Mouse (Mus musculus): ENCODE results near the gene Pkhd1. TPM values are rescaled to one million over a fixed set of nuclear protein-coding genes. Genes with fewer than 3 reads are reported as not detected.
"Not testable (repeated sequence)": the region's sequence is repeated elsewhere in the genome, so short reads cannot be mapped to it uniquely, and the experiment has no call there.

The Pkhd1 gene
- polyA plus RNA-seq, 1 experiment from 2014 or later = 0.45 TPM

DNA sequence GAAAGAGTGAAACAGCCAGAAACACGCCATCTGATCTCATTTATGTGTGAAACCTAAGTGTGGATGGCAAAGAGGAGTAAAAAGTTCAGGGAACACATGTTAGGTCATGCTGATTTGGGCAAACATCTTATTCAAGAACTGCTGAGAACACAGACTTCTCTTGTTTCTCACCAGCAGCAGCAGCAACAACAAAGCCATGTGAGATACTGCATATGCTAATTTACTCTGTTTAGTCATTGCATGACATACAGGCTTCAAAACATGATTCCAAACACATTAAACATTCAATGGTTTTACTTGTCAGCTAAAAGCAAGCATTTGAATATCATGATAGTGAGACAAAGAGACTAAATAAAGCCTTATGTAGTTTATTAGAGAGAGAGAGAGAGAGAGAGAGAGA, 401.2 kb downstream of the Pkhd1 start:
- no peaks in the 10 kb centered on the region for H3K27me3 ChIP-seq (replicated peaks; ENCODE audit: control insufficient read depth, insufficient read depth, low read length)
- no peaks in the 10 kb centered on the region for H3K36me3 ChIP-seq (ENCODE audit: control insufficient read depth, insufficient read depth, low read length)
- H3K27ac ChIP-seq (ENCODE audit: low read length) = no peak overlapping the region
- H3K4me1 ChIP-seq (ENCODE audit: control insufficient read depth, insufficient read depth, low read length) = no peaks in the 10 kb centered on the region
- ATAC-seq = no peak
- no peak overlapping the region for H3K4me3 ChIP-seq (ENCODE audit: low read length)
- H3K9me3 ChIP-seq (ENCODE audit: control insufficient read depth, low read length) = no peaks in the 10 kb centered on the region
- WGBS = 73% methylated on average over 1 of the region's 1 CpGs
- no peak overlapping the region for H3K4me2 ChIP-seq (ENCODE audit: low read depth, low read length)
- no peak overlapping the region for H3K9ac ChIP-seq (ENCODE audit: low read depth, low read length)

DNA sequence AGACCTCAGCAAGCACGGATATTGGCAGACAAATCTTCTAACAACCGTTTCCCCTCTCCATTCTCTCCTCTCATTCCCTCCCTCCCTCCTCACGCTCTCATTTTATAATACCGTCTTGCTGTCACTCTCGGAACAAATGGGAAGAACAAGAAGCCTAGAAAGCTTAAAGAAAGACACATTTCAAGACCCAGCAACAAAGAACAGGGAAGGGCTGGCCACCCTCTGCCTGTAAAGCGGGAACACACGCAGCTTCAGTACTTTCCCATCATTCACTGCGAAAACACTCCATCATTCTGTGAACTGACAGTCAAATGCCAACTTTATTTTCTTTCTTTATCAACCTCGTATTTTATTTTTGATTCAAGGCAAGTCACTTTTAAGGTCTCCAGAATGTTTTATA, 427.4 kb downstream of the Pkhd1 start:
- WGBS = 53% methylated on average over 9 of the region's 9 CpGs

DNA sequence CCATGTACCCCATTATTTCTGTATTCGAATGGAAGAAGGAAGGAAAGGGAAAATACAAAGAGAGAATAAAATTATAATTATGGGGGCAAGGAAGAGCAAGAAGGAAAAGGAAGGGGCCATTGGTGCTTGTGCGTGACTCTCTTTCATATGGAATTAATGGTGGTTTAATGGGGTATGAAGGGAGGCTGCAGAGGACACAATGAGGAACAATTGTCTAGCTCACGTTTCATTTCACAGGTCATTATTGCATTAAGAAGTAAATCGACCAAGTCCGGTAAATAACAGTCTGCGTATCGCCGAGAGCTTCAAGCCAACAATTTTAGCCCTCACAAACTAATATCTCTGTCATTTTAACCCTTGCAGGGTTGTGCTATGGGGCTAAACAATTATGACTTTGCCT, 437.7 kb downstream of the Pkhd1 start:
- H3K4me1 ChIP-seq (ENCODE audit: control insufficient read depth, insufficient read depth, low read length) = no peaks in the 10 kb centered on the region
- no peak overlapping the region for H3K4me3 ChIP-seq (ENCODE audit: low read length)
- H3K36me3 ChIP-seq (ENCODE audit: control insufficient read depth, insufficient read depth, low read length) = no peaks in the 10 kb centered on the region
- no peak overlapping the region for H3K4me2 ChIP-seq (ENCODE audit: low read depth, low read length)
- 70% methylated on average over 8 of the region's 8 CpGs for WGBS
- no peaks in the 10 kb centered on the region for H3K27me3 ChIP-seq (replicated peaks; ENCODE audit: control insufficient read depth, insufficient read depth, low read length)
- H3K9ac ChIP-seq (ENCODE audit: low read depth, low read length) = no peak overlapping the region
- H3K27ac ChIP-seq (ENCODE audit: low read length) = no peak overlapping the region
- ATAC-seq = no peak
- H3K9me3 ChIP-seq (ENCODE audit: control insufficient read depth, low read length) = no peaks in the 10 kb centered on the region

More for the DNA sequence above, 427.4 kb downstream of the Pkhd1 start:
- Histone ChIP-seq H3K4me3 (ENCODE audit: low read length) (no peak overlapping the region), H3K27me3 (replicated peaks; ENCODE audit: control insufficient read depth, insufficient read depth, low read length) (no peaks in the 10 kb centered on the region), H3K4me1 (ENCODE audit: control insufficient read depth, insufficient read depth, low read length) (no peaks in the 10 kb centered on the region), H3K9me3 (ENCODE audit: control insufficient read depth, low read length) (no peaks in the 10 kb centered on the region), H3K4me2 (ENCODE audit: low read depth, low read length) (no peak overlapping the region), H3K27ac (ENCODE audit: low read length) (no peak overlapping the region), H3K9ac (ENCODE audit: low read depth, low read length) (no peak overlapping the region), H3K36me3 (ENCODE audit: control insufficient read depth, insufficient read depth, low read length) (no peaks in the 10 kb centered on the region)
- no peak for ATAC-seq

DNA sequence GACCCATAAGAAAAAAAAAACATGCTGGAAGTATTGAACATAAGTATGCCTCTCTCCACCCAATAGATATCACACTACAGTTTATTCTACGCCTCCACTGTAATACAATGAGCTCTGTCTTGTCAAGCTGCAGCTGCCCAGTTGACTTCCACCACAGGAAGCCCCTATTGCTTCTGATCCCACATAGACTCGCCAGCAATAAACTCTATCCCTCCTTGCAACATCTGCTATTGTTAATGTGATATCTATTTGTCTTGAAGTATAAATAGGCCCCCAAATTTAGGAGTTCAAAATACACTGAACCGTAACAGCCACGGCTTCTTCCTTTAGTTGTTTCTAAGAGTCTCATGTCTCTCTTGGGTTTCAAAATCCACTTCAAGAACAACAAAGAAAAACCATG, 446.7 kb downstream of the Pkhd1 start:
- H3K9me3 ChIP-seq (ENCODE audit: control insufficient read depth, low read length) = no peaks in the 10 kb centered on the region
- H3K27me3 ChIP-seq (replicated peaks; ENCODE audit: control insufficient read depth, insufficient read depth, low read length) = no peaks in the 10 kb centered on the region
- no peaks in the 10 kb centered on the region for H3K36me3 ChIP-seq (ENCODE audit: control insufficient read depth, insufficient read depth, low read length)
- H3K27ac ChIP-seq (ENCODE audit: low read length) = no peak overlapping the region
- ATAC-seq = no peak
- no peaks in the 10 kb centered on the region for H3K4me1 ChIP-seq (ENCODE audit: control insufficient read depth, insufficient read depth, low read length)
- no peak overlapping the region for H3K9ac ChIP-seq (ENCODE audit: low read depth, low read length)
- 72% methylated on average over 4 of the region's 4 CpGs for WGBS
- no peak overlapping the region for H3K4me2 ChIP-seq (ENCODE audit: low read depth, low read length)
- H3K4me3 ChIP-seq (ENCODE audit: low read length) = no peak overlapping the region

DNA sequence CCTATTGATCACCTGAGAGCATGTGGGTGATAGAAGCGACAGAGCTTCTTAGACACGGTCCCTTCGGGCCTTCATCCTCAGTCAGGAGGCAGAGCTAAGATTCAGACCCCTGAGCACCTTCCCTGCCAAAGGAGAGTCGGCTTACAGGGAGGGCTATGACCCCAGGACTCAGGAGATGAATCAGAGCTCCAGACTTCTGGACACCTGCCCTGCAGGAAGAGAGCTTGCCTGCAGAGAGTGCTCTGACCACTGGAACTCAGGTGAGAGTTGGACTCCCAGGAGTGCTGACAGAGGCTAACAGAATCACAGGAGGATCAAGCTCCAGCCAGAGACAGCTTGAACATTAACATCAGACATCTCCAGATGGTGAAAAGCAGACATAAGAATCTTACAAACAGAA, 467.2 kb downstream of the Pkhd1 start:
- H3K9ac ChIP-seq (ENCODE audit: low read depth, low read length); H3K4me3 ChIP-seq (ENCODE audit: low read length); H3K9me3 ChIP-seq (ENCODE audit: control insufficient read depth, low read length); H3K4me1 ChIP-seq (ENCODE audit: control insufficient read depth, insufficient read depth, low read length); H3K36me3 ChIP-seq (ENCODE audit: control insufficient read depth, insufficient read depth, low read length); H3K27me3 ChIP-seq (replicated peaks; ENCODE audit: control insufficient read depth, insufficient read depth, low read length); H3K4me2 ChIP-seq (ENCODE audit: low read depth, low read length); H3K27ac ChIP-seq (ENCODE audit: low read length); ATAC-seq: not testable (repeated sequence)
- 80% methylated on average over 4 of the region's 4 CpGs for WGBS

DNA sequence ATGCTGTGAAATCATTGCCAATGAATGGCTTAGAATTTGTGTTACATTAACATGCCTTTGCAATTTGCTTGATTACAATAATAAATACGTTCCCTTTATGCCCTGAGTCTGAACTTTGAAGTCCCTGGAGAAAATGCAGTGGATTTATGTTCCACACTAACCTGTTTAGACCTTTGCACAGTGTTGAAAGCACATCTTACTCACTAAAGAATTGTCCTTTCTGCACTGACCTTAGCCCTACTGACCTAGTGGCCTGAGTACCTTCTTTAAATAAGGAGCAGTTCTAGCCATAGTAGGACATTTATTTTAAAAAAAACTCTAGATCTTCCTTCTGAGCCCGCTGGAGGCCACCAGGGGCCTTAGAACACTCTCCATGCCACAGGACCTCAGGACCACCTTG, 467.8 kb downstream of the Pkhd1 start:
- 70% methylated on average over 2 of the region's 2 CpGs for WGBS
- no peaks in the 10 kb centered on the region for H3K36me3 ChIP-seq (ENCODE audit: control insufficient read depth, insufficient read depth, low read length)
- no peaks in the 10 kb centered on the region for H3K4me1 ChIP-seq (ENCODE audit: control insufficient read depth, insufficient read depth, low read length)
- no peaks in the 10 kb centered on the region for H3K9me3 ChIP-seq (ENCODE audit: control insufficient read depth, low read length)
- no peak overlapping the region for H3K4me2 ChIP-seq (ENCODE audit: low read depth, low read length)
- no peaks in the 10 kb centered on the region for H3K27me3 ChIP-seq (replicated peaks; ENCODE audit: control insufficient read depth, insufficient read depth, low read length)
- H3K4me3 ChIP-seq (ENCODE audit: low read length) = no peak overlapping the region
- no peak overlapping the region for H3K9ac ChIP-seq (ENCODE audit: low read depth, low read length)
- no peak for ATAC-seq
- no peak overlapping the region for H3K27ac ChIP-seq (ENCODE audit: low read length)

DNA sequence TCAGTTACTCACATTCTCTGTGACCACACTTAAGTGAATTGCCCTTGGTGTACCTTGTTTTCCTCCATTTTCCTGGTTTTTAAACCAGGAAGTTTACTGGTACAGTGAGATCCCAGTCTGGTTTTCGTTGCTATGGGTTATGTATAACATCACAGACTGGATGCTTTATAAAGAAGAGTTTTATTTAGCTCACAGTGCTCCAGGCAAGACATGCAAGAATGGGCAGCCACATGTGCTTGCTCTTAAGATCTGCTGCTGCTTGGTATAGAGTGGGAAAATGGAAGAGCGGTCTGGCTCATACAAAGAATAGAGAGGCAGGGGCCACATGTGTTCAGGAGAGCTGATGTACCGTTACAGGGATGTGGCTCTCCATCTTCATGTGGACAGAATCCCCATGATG, 481.7 kb downstream of the Pkhd1 start:
- no peaks in the 10 kb centered on the region for H3K27me3 ChIP-seq (replicated peaks; ENCODE audit: control insufficient read depth, insufficient read depth, low read length)
- 82% methylated on average over 3 of the region's 3 CpGs for WGBS
- no peaks in the 10 kb centered on the region for H3K4me1 ChIP-seq (ENCODE audit: control insufficient read depth, insufficient read depth, low read length)
- ATAC-seq = no peak
- H3K36me3 ChIP-seq (ENCODE audit: control insufficient read depth, insufficient read depth, low read length) = no peaks in the 10 kb centered on the region
- no peak overlapping the region for H3K9ac ChIP-seq (ENCODE audit: low read depth, low read length)
- H3K4me3 ChIP-seq (ENCODE audit: low read length) = no peak overlapping the region
- H3K27ac ChIP-seq (ENCODE audit: low read length) = no peak overlapping the region
- no peaks in the 10 kb centered on the region for H3K9me3 ChIP-seq (ENCODE audit: control insufficient read depth, low read length)
- H3K4me2 ChIP-seq (ENCODE audit: low read depth, low read length) = no peak overlapping the region

DNA sequence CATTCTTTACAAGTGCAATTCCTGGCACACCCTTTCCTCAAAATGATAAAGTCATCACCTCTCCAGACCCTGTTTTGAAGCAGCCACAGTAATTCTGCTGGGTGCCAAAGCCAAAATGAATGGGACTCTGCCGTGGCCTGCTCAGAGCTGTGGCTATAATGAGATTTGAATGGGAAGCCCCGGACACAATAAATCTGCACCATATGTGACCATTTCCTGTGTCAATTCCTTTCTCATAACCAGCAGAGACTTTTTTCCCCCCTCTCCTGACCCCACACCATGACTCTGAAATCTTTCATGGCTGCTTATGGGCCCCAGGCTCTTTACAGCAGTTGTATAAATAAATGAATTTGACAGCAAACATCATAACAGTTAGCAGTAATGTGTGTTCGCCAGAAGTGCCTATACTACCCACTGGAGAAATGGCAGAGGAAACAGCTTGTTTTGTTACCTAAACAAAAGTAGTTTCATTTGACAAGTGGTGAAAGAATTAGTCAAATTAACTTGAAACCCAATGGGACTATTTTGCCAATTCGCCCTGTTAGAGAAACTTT, 482.7 kb downstream of the Pkhd1 start:
- Histone ChIP-seq H3K9ac (ENCODE audit: low read depth, low read length) (no peak overlapping the region), H3K4me1 (ENCODE audit: control insufficient read depth, insufficient read depth, low read length) (no peaks in the 10 kb centered on the region), H3K36me3 (ENCODE audit: control insufficient read depth, insufficient read depth, low read length) (no peaks in the 10 kb centered on the region), H3K9me3 (ENCODE audit: control insufficient read depth, low read length) (no peaks in the 10 kb centered on the region), H3K4me2 (ENCODE audit: low read depth, low read length) (no peak overlapping the region), H3K27me3 (replicated peaks; ENCODE audit: control insufficient read depth, insufficient read depth, low read length) (no peaks in the 10 kb centered on the region), H3K27ac (ENCODE audit: low read length) (no peak overlapping the region), H3K4me3 (ENCODE audit: low read length) (no peak overlapping the region)
- no peak for ATAC-seq
- 43% methylated on average over 4 of the region's 4 CpGs for WGBS

DNA sequence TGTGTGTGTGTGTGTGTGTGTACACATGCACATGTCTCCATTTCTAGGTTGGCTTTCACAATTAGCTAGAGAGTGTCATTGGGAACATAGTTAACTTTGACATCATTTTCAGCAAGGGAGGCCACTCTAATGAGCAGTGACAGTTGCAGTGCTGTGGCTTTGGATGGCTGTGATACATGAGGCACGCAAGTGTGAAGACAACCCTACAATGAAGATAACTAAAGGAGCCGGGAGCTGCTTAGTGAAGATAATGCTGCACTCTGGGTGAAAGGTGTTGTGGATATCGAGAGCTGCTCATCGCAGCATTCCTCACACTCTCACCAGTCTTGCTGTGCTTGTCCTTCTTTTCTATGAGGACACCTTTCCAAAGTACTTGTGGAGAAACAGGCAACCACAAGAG, 484.2 kb downstream of the Pkhd1 start:
- WGBS = 85% methylated on average over 4 of the region's 4 CpGs
- H3K4me3 ChIP-seq (ENCODE audit: low read length) = no peak overlapping the region
- no peaks in the 10 kb centered on the region for H3K9me3 ChIP-seq (ENCODE audit: control insufficient read depth, low read length)
- no peak overlapping the region for H3K9ac ChIP-seq (ENCODE audit: low read depth, low read length)
- no peak overlapping the region for H3K4me2 ChIP-seq (ENCODE audit: low read depth, low read length)
- no peaks in the 10 kb centered on the region for H3K36me3 ChIP-seq (ENCODE audit: control insufficient read depth, insufficient read depth, low read length)
- ATAC-seq = no peak
- H3K27ac ChIP-seq (ENCODE audit: low read length) = no peak overlapping the region
- no peaks in the 10 kb centered on the region for H3K27me3 ChIP-seq (replicated peaks; ENCODE audit: control insufficient read depth, insufficient read depth, low read length)
- H3K4me1 ChIP-seq (ENCODE audit: control insufficient read depth, insufficient read depth, low read length) = no peaks in the 10 kb centered on the region
